Mouse (Mus musculus): Measurements from ENCODE around the gene Efnb3. TPM values are rescaled to one million over a fixed set of nuclear protein-coding genes. Genes with fewer than 3 reads are reported as not detected.

Gene Efnb3
- 0.53 TPM for total RNA-seq (2023)

GRCm38 (mm10) chr11:69559851-69560765, at the start of gene Efnb3:
TSS of gene Efnb3 (minus strand) at chr11:69560205.

GRCm38 (mm10) chr11:69605726-69606490, 45.9 kb upstream of the Efnb3 start, which contains the start of gene Atp1b2:
TSS of gene Atp1b2 (minus strand) at chr11:69605942.

GRCm38 (mm10) chr11:69580091-69580514, 20.1 kb upstream of the Efnb3 start, which contains the start of the genes Wrap53 and Trp53:
TSS of gene Wrap53 (minus strand) at chr11:69580255.
TSS of gene Trp53 (plus strand) at chr11:69580359.

GRCm38 (mm10) chr11:69549060-69549656, 10.8 kb downstream of the Efnb3 start, which contains the start of gene Dnah2:
TSS of gene Dnah2 (minus strand) at chr11:69549110.

Other genes starting within 250 kb of the Efnb3 start
- 11.5 TPM for gene Cntrob, start 236.4 kb downstream of the Efnb3 start, total RNA-seq (2023)
- gene Trappc1, start 236.2 kb downstream of the Efnb3 start, total RNA-seq (2023) = 20.6 TPM
- gene Kcnab3, start 233.9 kb downstream of the Efnb3 start, total RNA-seq (2023) = 2.5 TPM
- gene Rnf227, start 219.7 kb downstream of the Efnb3 start, total RNA-seq (2023) = 2.2 TPM
- gene Chd3, start 190.8 kb downstream of the Efnb3 start, total RNA-seq (2023) = 771 TPM
- 42.7 TPM for gene Naa38, start 164.7 kb downstream of the Efnb3 start, total RNA-seq (2023)
- gene Cyb5d1, start 164.6 kb downstream of the Efnb3 start, total RNA-seq (2023) = 39.3 TPM
- gene Tmem88, start 162.0 kb downstream of the Efnb3 start, total RNA-seq (2023) = 5.5 TPM
- gene Kdm6b, start 146.5 kb downstream of the Efnb3 start, total RNA-seq (2023) = 209 TPM
- 0.15 TPM for gene Dnah2, start 11.1 kb downstream of the Efnb3 start, total RNA-seq (2023)
- 13.0 TPM for gene Wrap53, start 20.1 kb upstream of the Efnb3 start, total RNA-seq (2023)
- 144 TPM for gene Trp53, start 20.2 kb upstream of the Efnb3 start, total RNA-seq (2023)
- 0.27 TPM for gene Atp1b2, start 45.7 kb upstream of the Efnb3 start, total RNA-seq (2023)
- gene Shbg, start 57.7 kb upstream of the Efnb3 start, total RNA-seq (2023) = not detected
- not detected for gene Sat2, start 61.8 kb upstream of the Efnb3 start, total RNA-seq (2023)
- 80.1 TPM for gene Fxr2, start 72.8 kb upstream of the Efnb3 start, total RNA-seq (2023)
- not detected for gene Sox15, start 95.1 kb upstream of the Efnb3 start, total RNA-seq (2023)
- 85.2 TPM for gene Mpdu1, start 102.4 kb upstream of the Efnb3 start, total RNA-seq (2023)
- gene Cd68, start 105.9 kb upstream of the Efnb3 start, total RNA-seq (2023) = 14.8 TPM
- gene Eif4a1, start 112.2 kb upstream of the Efnb3 start, total RNA-seq (2023) = 775 TPM
- gene Senp3, start 121.9 kb upstream of the Efnb3 start, total RNA-seq (2023) = 109 TPM
- not detected for gene Tnfsf13, start 125.6 kb upstream of the Efnb3 start, total RNA-seq (2023)
- gene Tnfsf12, start 135.6 kb upstream of the Efnb3 start, total RNA-seq (2023) = 1.7 TPM
- gene Tnfsfm13, start 135.9 kb upstream of the Efnb3 start, total RNA-seq (2023) = not detected
- 176 TPM for gene Polr2a, start 198.4 kb upstream of the Efnb3 start, total RNA-seq (2023)
- gene Slc35g3, start 201.8 kb upstream of the Efnb3 start, total RNA-seq (2023) = not detected
- 47.4 TPM for gene Zbtb4, start 205.7 kb upstream of the Efnb3 start, total RNA-seq (2023)
- 3.6 TPM for gene Chrnb1, start 235.7 kb upstream of the Efnb3 start, total RNA-seq (2023)
- gene Fgf11, start 241.7 kb upstream of the Efnb3 start, total RNA-seq (2023) = 0.30 TPM
- gene Tmem102, start 245.4 kb upstream of the Efnb3 start, total RNA-seq (2023) = not detected

Measured in CD4-positive naive resting alpha-beta T cell, adult 57 days (primary cell).